ENCODE assay signal across 11 mouse cellular contexts in genomic region chr6:93218015-93218593, GRCm38 (mm10).
A peak's percentile ranks its signal among the peaks of the same experiment; 100 is the strongest.
DNase-seq lines count a peak whose midpoint lies in the region; ATAC-seq and TF ChIP-seq lines count a peak whose summit lies in the region.
"Had no signal": no experiment of that assay in that cellular context is flagged by ENCODE, and none has a peak within 500 bp of the region (broad histone marks: within the 10 kb centered on the region; RNA-seq: fewer than 3 reads in every experiment).

No protein-coding gene starts in this region.

- H3K9me3 ChIP-seq in lung, embryonic 14.5 days (ENCODE audit: low read depth, low read length), result no peaks in the 10 kb centered on the region
- no peaks in the 10 kb centered on the region for H3K9me3 ChIP-seq in stomach, embryonic 15.5 days
- H3K9me3 ChIP-seq: embryonic facial prominence, embryonic 13.5 days had no signal

- no peak overlapping the region for H3K9ac ChIP-seq in lung, embryonic 14.5 days
- H3K9ac ChIP-seq in stomach, embryonic 15.5 days, result no peak overlapping the region
- H3K9ac ChIP-seq: embryonic facial prominence, embryonic 13.5 days; liver, embryonic 14.5 days had no signal

- no peak overlapping the region for H3K4me3 ChIP-seq in lung, embryonic 14.5 days (ENCODE audit: low read depth, low read length)
- H3K4me3 ChIP-seq in stomach, embryonic 15.5 days (replicated peaks), result no peak overlapping the region
- H3K4me3 ChIP-seq: embryonic facial prominence, embryonic 13.5 days had no signal

- no peak overlapping the region for H3K4me2 ChIP-seq in lung, embryonic 14.5 days
- H3K4me2 ChIP-seq in stomach, embryonic 15.5 days, result no peak overlapping the region
- H3K4me2 ChIP-seq: embryonic facial prominence, embryonic 13.5 days had no signal

- DNase-seq in heart, adult 11 months, result peak; percentile 82
- DNase-seq in heart, postnatal 36 days, result no peak
- peak; percentile 39 for DNase-seq in lung, embryonic 14.5 days
- DNase-seq in lung, adult 18-20 months, result no peak
- peak; percentile 10 to 22 for DNase-seq in left cerebral cortex, adult 18-20 months (ENCODE audit: low spot score in 2 of 2)
- DNase-seq in cerebellum, postnatal 4 days (ENCODE audit: low spot score in 2 of 2), result no peak
- no peak for DNase-seq in urinary bladder, postnatal 10 days (ENCODE audit: low spot score)
- DNase-seq: kidney, adult 18-20 months had no signal

- TF ChIP-seq CTCF in lung, embryonic 14.5 days (IDR thresholded peaks at IDR 0.05; ENCODE audit: low read depth), result no peak

- no peak for ATAC-seq in lung, embryonic 14.5 days (ENCODE audit: insufficient read depth)
- no peak for ATAC-seq in stomach, embryonic 15.5 days (ENCODE audit: insufficient read depth, low FRiP score, low read depth)

- no peak overlapping the region for H3K27ac ChIP-seq in lung, embryonic 14.5 days (ENCODE audit: low read depth)
- 0 out of 2 replicates have a peak overlapping the region, but pooled peaks have one; percentile 11 for H3K27ac ChIP-seq in stomach, embryonic 15.5 days
- H3K27ac ChIP-seq: embryonic facial prominence, embryonic 13.5 days; liver, embryonic 14.5 days had no signal

- no peaks in the 10 kb centered on the region for H3K27me3 ChIP-seq in lung, embryonic 14.5 days (ENCODE audit: insufficient read depth, low read length)
- no peaks in the 10 kb centered on the region for H3K27me3 ChIP-seq in stomach, embryonic 15.5 days (replicated peaks)
- H3K27me3 ChIP-seq: embryonic facial prominence, embryonic 13.5 days had no signal

- no peaks in the 10 kb centered on the region for H3K36me3 ChIP-seq in lung, embryonic 14.5 days (ENCODE audit: insufficient read depth)
- H3K36me3 ChIP-seq in stomach, embryonic 15.5 days, result no peaks in the 10 kb centered on the region
- H3K36me3 ChIP-seq: embryonic facial prominence, embryonic 13.5 days had no signal

- WGBS in lung, embryonic 14.5 days, result 75% methylated on average over 4 of the region's 4 CpGs
- 67% methylated on average over 4 of the region's 4 CpGs for WGBS in stomach, embryonic 15.5 days

- H3K4me1 ChIP-seq in lung, embryonic 14.5 days (ENCODE audit: insufficient read depth), result no peaks in the 10 kb centered on the region
- H3K4me1 ChIP-seq in stomach, embryonic 15.5 days, result 0 out of 2 replicates have a peak, but pooled peaks cover 5% of the 10 kb centered on the region

- intact Hi-C loops in heart, postnatal 36 days (cut with DNase I), result no loop called here

Comparison
In these comparisons a context has a peak if more than half of its experiments do, and no peak if none do; other contexts are left out.
1. DNase-seq: peak in heart, adult 11 months (single experiment), lung, embryonic 14.5 days (single experiment) and left cerebral cortex, adult 18-20 months (2 of 2); none in heart, postnatal 36 days (0 of 2), lung, adult 18-20 months (0 of 2), cerebellum, postnatal 4 days (0 of 2) and urinary bladder, postnatal 10 days (single experiment).